Mouse (Mus musculus): ENCODE results near the gene Ano6.
"Not testable (repeated sequence)": the region's sequence is repeated elsewhere in the genome, so short reads cannot be mapped to it uniquely, and the experiment has no call there.

Gene Ano6

DNA sequence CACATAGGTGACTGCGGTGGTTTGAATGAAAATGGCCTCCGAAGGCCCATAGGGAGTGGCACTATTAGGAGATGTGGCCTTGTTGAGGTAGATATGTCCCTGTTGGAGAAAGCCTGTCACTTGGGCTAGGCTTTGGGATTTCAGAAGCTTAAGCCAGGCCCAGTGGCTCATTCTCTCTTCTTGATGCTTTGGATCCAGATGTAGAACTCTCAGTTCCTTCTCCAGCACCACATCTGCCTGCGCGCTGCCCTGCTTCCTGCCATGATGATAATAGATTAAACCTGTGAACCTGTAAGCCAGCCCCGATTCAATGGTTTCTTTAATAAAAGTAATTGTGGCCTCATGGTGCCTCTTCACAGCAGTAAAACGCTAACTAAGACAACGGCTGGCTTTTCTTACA, 7.6 kb downstream of the Ano6 start:
- no peak for DNase-seq

DNA sequence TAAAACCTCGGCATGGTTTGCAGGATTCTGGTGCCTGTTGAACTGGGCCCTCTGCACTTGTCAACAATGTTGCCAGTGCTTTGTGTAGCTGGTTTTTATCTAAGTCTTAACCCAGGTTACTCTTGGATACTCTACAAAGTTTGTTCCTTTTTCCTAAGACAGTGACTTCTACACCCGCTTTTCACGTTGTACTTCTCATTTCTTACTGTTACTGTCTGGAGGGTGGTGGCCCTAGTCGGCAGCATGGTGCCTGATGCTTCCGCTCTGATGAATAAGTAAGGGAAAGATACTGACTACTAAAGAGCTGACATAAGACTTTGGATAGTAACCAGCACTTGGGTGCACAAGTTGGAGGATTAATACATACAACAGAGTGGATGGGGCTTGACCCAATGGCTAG, 9.0 kb downstream of the Ano6 start:
- DNase-seq, result no peak

- DNase-seq, result no peak
Observed at GRCm38 (mm10) chr15:95800051-95800450, 9.4 kb downstream of the Ano6 start.

DNA sequence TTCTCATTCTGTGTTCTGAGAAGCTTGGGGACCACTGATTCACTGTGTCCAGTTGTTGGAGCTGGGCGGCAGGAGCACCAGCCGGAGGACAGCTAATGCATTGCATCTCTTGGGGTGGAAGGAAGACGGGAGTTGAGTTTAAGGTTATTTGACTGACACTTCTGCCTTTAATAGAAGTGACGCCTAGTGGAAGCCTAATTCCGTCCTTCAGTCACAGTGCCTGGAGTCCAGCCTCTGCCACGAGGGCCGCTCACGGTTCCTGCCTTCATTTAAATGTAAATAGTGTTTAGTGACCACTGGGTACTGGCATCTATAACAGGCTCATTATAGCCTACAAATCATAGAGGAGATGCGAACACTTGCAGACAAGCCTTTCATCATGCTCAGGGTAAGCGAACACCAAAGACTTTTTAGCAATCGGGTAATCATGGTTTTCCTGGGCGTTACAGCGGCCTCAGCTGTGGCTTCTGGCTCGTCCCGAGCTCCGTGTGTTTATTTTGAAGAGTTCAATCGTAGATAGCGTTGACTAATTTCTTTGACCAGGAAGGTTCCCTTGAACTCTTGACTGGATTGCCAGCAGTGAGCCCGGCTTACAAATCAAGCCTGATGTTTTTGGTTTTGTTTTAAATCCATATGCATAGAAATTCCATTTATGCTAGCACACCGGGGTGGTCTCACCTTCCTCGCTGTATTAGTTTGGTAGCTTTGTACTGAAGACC, 10.8 kb downstream of the Ano6 start:
- no peak for DNase-seq

GRCm38 (mm10) chr15:95802140-95802539, 11.5 kb downstream of the Ano6 start:
- no peak for DNase-seq

GRCm38 (mm10) chr15:95802762-95803161, 12.1 kb downstream of the Ano6 start:
- DNase-seq, result no peak

DNA sequence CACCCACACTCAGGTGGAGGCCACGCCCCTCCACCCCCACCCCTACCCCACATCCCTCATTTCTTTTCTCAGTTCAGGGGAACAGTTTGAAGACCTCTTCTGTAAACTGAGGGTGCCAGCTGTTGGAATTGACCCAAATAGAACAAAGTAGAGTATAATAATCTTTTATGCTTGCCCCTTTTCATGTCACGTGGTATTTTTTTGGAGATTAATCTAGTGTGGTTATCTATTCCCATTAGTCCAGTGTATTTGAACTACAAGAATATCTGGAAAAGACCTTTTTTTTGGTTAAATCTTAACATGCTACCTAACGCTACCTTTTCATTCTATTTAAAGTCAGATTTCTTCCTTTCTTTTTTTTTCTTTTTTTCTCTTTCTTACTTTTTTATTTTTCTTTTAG, 12.8 kb downstream of the Ano6 start:
- DNase-seq, result no peak

DNA sequence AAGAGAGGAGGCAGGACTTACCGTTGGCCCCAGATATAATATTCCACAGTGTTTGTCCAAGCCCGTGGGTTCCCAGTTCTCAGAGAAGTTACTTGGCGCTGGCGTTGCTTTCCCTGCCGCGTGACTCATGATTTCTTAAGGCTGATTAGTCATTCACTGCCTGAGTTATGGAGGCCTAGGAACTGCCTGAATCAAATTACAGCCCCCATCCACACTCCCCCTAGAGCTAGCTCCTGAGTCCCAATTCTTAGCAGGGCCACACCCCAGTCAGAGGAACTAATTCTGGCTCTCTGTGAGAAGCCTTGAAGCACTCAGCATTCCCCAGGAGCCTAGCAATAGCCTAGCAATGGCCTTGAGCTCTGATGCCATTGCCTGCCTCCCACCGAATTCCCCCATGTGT, 13.6 kb downstream of the Ano6 start:
- DNase-seq, result peak; percentile 20

DNA sequence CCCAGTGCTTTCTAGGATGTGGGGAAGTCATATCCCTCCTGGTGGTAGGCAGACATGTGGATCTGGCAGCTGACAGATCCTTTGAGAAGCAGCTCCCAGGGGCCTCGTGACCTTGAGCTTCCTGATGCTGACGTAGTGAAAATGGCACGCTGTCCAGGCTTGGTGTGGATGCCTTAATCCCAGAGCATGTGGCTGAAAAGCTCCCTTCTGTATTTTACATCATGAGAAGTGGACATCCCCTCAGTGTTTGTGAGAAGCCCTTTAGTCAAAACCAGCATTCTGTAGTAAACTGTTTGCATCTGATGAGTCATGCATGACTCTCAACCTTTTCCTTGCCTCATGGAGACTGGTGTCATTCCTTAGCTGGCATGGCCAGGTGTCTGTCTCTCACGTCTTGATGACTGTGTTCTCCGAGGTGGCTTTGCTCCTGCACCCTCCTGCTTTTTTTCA, 14.4 kb downstream of the Ano6 start:
- no peak for DNase-seq

GRCm38 (mm10) chr15:95807908-95808307, 17.3 kb downstream of the Ano6 start:
- no peak for DNase-seq

- no peak for DNase-seq
Observed at GRCm38 (mm10) chr15:95810357-95810761, 19.7 kb downstream of the Ano6 start.

DNA sequence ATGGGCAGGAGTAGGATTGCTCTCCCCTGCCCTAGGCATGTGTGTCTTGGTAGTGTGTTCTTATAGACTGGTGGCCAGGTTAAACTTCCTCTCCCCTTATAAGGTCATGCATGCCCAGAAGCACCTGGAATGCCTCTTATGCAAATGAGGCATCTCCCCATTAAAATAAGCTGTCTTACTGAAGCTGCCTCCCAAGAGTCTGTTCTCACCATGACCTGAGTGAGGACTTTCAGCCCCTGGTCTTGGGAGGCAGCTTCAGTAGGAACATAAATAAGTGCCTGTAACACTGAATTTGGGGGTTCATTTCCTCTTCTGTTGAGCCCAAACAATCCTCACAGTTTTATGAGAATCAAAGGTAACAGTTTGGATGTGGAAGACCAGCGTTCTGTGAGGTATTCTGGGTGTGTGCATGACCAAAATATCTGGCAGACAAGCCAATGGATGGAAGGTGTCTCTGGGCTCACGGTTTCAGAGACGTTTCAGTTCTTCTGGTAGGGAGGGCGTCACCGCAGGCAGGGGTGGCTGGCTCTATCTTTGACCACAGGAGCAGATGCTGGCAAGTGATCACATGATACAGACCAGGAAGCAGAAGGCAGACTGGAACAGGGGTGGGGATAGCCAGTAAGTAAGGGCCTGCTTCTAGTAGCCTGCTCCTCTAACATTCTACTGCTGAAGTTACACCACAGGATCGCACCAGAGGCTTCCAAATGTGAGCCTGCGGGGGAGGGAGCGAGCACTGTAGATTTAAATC, 22.4 kb downstream of the Ano6 start:
- no peak for DNase-seq

- DNase-seq, result peak; percentile 58
Observed at GRCm38 (mm10) chr15:95817501-95817900, 26.9 kb downstream of the Ano6 start.

GRCm38 (mm10) chr15:95819249-95820035, 28.8 kb downstream of the Ano6 start:
- DNase-seq, result no peak

DNA sequence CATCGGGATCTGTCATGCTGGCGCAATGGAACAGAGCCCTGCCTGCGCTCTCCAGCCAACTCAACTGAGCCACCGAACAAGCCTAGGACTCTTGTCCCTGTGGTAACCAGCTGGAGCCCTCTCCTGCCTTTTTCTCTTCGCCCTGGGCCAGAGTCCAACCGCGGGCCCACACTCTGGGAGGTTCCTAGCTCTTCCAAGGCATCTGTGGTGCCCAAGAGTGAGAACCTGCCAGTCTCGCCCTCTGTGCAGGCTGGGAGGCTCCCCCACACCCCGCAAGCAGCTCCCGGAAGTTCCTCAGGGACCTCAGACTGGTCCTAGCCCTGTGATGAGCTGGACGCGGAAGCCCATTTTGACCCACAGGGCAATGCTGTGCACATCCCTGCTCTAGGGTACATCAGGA, 29.5 kb downstream of the Ano6 start:
- DNase-seq, result no peak

GRCm38 (mm10) chr15:95820678-95821077, 30.0 kb downstream of the Ano6 start:
- no peak for DNase-seq

- DNase-seq, result no peak
Observed at GRCm38 (mm10) chr15:95822099-95822498, 31.5 kb downstream of the Ano6 start.

GRCm38 (mm10) chr15:95823383-95824306, 33.0 kb downstream of the Ano6 start:
- no peak for DNase-seq

DNA sequence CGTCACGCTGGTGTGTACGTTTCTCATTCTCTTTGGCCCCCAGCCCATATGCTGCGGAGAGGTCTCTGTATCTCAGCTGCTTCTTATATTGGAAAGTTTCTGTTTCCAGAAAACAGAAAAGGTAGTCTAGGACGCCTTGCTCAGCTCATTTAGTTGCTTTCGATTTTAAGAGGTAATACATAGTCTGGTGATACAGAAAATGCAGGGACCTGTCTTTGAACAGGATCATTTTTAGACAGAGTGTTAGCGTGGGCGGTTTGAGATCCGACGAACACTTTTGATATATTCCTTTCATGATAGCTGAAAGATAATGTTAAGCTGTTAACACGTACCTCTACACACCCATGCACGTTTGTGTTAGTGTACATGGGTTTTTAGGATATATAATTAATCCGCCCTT, 35.9 kb downstream of the Ano6 start:
- DNase-seq, result no peak

DNA sequence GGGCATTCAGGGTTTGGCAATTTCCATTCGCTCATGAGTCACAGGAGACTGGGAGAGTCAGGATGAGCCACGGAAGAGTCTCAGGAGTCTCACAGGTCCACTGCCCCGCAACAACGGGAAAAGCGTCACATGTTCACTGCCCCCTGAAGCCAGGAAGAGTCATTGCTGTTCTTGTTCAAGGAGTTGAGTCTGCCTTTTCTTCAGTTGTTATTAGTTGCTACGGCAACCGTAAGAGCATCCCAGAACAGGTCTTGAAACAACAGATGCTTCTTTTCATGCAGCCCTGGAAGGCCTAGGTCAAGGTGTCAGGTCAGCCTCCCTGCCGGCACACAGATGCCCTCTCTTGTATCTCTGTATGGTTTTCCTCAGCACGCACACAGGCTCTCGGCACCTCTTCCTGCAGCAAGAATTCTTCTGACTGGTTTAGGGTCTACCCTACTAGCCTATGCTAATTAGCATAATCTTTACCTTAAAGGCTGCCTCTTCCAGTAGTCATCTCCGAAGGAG, 36.9 kb downstream of the Ano6 start:
- DNase-seq, result no peak

GRCm38 (mm10) chr15:95828018-95828646, 37.5 kb downstream of the Ano6 start:
- not testable (repeated sequence) for DNase-seq

Measured in right cerebral cortex, postnatal 14 days (tissue).